Mouse (Mus musculus) ES-E14 (cell line): ENCODE data around the gene Runx3.

Source experiments
- CHD2 ChIP-seq: IDR thresholded peaks from 2 replicates; pipeline ENCODE4 v1.6.1; 2014; ENCODE audit warnings: mild to moderate bottlenecking, low read depth, low read length, inconsistent platforms
- ZNF384 ChIP-seq: IDR thresholded peaks from 2 replicates; pipeline ENCODE4 v1.6.1; 2012; ENCODE audit warnings: low read depth, low read length, inconsistent platforms

GRCm38 (mm10) chr4:135120342-135121100 lies at the start of gene Runx3:
- TF ChIP-seq ZNF384 = no peak
- TF ChIP-seq CHD2 = no peak
